Mouse (Mus musculus): ENCODE measurements around the gene Rln3. TPM values are rescaled to one million over a fixed set of nuclear protein-coding genes. Genes with fewer than 3 reads are reported as not detected.

The Rln3 gene
- polyA plus RNA-seq, 1 experiment = 0.36 TPM

DNA sequence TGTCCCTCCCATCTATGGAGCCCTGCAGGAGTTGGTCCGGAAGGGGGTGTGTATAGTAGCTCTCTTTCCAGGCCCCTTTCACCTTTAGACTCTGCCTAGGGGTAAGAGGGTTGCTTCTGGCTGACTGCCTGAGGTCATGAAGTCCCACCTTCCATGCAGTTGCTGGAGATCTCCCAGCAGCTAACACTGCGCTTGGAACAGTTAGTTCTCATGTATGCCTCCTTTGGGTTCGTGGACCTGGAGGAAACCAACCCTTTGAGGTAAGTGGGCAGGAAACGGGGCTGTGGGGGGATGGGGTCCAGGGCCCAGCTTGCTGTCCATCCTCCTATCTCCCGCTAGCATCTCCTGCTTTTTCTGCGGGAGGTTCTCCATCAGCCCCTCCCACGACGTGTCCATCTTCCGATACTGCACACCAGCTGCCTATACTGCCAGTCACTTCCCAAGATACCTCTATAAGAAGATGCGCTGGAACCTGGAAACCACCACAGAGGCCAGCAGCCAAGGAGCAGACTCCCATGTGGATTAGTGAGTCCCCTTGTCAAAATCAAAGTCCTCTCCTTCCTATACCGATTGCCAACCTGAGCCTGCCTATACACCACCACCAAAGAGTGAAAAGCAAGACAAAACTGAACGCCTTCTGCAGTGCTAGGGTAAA is 41.7 kb downstream of the Rln3 start:
- TF ChIP-seq POLR2A (IDR thresholded peaks at IDR 0.05; ENCODE audit: borderline replicate concordance, extremely low read depth, insufficient read depth, insufficient read length, poor library complexity, severe bottlenecking) (no peak), CTCF (IDR thresholded peaks at IDR 0.05; ENCODE audit: borderline replicate concordance, extremely low read depth, insufficient read depth, insufficient read length) (no peak)
- DNase-seq (ENCODE audit: low read depth) = no peak

DNA sequence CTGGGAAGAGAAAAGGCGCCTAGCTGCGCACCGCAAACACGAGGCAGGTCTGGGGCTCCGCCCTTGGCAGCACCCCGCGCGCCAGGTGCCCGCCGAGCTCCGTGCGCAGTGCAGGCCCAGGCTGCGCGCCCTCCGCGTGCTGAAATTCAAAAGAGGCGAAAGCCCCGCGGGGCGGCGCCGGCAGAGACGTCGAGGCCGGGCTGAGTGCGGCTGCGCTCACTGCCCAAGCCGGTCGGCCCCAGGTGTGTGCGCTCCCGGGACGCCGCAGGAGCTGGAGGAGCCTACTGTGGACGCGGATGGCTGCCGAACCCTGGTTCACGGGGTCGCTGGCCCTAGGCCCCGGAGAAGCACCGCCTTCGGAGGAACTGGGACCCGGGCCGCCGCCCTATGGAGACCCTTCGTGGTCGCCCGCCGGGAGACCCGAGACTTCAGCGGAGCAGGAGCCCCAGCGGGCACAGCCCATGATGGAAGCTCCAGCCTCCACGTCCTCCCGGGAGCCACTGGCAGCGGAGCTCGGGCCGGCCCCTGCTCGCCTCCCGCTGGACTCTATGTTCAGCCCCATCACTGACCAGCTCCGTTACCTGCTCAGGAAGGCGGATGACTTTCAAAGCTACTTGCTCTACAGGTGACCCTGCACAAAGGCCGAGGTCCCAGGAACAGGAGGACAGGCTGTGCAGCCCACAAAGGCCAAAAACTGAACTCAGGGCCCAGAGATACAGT is 43.4 kb downstream of the Rln3 start, which contains the start of gene 1700067K01Rik:
Gene 1700067K01Rik, plus strand, starts transcription at position 222 of the 720 bp plus-strand sequence.
- TF ChIP-seq POLR2A (IDR thresholded peaks at IDR 0.05; ENCODE audit: borderline replicate concordance, extremely low read depth, insufficient read depth, insufficient read length, poor library complexity, severe bottlenecking) (no peak), CTCF (IDR thresholded peaks at IDR 0.05; ENCODE audit: borderline replicate concordance, extremely low read depth, insufficient read depth, insufficient read length) (no peak)
- DNase-seq (ENCODE audit: low read depth) = no peak

DNA sequence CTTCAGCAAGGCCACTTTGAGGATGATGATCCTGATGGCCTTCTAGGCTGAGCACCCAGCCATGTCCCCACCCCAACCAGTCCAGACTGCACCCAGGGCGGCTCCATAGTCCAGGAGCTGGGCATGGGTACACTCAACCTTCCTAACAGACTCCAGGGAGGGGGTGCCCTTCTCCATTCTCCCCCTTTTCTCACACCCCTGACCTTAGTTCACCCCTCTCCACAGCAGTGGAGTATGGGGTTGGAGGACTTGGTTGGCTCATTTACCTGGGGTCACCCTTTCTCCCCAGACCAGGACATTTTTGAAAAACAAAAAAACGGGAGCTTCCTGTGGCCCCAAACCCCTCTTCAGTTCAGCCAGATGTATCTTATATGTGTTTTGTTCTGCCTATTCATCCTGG is 45.0 kb downstream of the Rln3 start:
- no peak for DNase-seq (ENCODE audit: low read depth)
- TF ChIP-seq POLR2A (IDR thresholded peaks at IDR 0.05; ENCODE audit: borderline replicate concordance, extremely low read depth, insufficient read depth, insufficient read length, poor library complexity, severe bottlenecking) (no peak), CTCF (IDR thresholded peaks at IDR 0.05; ENCODE audit: borderline replicate concordance, extremely low read depth, insufficient read depth, insufficient read length) (no peak)

DNA sequence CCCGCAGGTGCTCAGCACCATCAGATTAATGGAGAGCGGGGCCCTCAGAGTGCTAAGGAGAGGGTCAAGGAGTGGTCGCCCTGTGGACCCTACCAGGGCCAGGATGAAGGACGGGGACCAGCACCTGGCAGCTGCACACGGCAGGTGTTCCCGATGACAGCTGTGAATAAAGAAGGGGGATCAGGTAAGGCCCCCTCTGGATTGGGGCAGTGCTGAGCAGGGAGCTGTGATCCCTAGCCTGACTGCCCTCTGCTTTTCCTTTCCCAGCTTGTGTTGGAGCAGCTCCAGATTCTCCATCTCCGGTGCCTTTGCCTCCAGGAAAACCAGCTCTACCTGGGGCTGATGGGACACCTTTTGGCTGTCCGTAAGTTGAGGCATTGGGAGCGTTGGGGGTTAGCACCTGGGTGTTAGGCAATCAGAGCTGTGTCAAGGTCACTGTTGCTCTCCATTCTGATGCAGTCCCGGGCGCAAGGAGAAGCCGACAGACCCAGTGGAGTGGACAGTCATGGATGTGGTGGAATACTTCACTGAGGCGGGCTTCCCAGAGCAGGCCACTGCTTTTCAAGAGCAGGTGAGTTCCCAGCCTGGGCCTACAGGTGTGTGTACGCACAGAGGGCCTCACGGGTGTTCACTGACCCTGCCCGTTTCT is 45.6 kb downstream of the Rln3 start:
- TF ChIP-seq CTCF (IDR thresholded peaks at IDR 0.05; ENCODE audit: borderline replicate concordance, extremely low read depth, insufficient read depth, insufficient read length) (no peak), POLR2A (IDR thresholded peaks at IDR 0.05; ENCODE audit: borderline replicate concordance, extremely low read depth, insufficient read depth, insufficient read length, poor library complexity, severe bottlenecking) (no peak)
- DNase-seq (ENCODE audit: low read depth) = no peak

DNA sequence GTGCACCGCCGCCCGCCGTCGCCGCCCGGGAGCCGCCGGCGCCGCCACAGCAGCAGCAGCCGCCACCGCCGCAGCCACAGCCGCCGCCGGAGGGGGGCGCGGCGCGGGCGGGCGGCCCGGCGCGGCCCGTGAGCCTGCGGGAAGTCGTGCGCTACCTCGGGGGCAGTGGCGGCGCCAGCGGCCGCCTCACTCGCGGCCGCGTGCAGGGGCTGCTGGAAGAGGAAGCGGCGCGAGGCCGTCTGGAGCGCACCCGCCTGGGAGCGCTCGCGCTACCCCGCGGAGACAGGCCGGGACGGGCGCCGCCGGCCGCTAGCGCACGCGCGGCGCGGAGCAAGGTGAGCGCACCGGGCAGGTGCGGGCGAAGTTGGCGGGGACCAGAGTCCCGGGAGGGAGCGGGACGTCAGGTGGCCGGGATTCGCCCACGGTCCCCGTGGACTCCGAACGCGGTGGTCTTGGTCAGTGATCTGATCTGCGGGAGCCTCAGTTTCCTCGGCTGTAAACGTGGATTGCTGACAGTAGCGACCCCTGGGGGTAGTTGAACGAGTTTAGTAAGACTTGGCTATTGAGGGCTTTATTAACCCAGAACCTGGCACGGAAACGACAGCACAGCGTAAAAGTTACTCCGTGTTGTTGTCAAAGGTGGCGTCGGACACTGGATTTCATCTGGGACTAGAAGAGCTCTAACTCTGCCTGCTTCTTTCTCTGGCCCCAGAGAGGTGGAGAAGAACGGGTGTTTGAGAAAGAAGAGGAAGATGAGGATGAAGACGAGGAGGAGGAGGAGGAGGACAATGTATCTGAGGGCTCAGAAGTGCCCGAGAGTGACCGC is 46.4 kb downstream of the Rln3 start:
- TF ChIP-seq CTCF (IDR thresholded peaks at IDR 0.05; ENCODE audit: borderline replicate concordance, extremely low read depth, insufficient read depth, insufficient read length) = peak; percentile 63; the same call in 1 of the 2 replicates
- no peak for TF ChIP-seq POLR2A (IDR thresholded peaks at IDR 0.05; ENCODE audit: borderline replicate concordance, extremely low read depth, insufficient read depth, insufficient read length, poor library complexity, severe bottlenecking)
- DNase-seq (ENCODE audit: low read depth) = peak; percentile 88

DNA sequence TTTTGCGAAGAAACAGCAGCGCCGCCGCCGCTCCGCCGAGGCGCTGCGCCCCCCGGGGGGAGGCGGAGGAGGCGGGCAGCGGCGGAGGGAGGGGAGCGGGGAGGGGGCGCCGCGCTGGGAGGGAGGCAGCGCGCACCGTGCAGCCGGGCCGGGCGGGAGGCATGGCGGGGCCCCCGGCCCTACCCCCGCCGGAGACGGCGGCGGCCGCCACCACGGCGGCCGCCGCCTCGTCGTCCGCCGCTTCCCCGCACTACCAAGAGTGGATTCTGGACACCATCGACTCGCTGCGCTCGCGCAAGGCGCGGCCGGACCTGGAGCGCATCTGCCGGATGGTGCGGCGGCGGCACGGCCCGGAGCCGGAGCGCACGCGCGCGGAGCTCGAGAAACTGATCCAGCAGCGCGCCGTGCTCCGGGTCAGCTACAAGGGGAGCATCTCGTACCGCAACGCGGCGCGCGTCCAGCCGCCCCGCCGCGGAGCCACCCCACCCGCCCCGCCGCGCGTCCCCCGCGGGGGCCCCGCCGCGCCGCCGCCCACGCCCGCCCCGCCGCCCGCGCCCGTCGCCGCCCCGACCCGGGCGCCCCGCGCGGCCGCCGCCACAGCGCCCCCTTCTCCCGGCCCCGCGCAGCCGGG is 47.2 kb downstream of the Rln3 start, which contains the start of gene Samd1:
Gene Samd1, plus strand, starts transcription at position 162 of the 631 bp plus-strand sequence.
- TF ChIP-seq CTCF (IDR thresholded peaks at IDR 0.05; ENCODE audit: borderline replicate concordance, extremely low read depth, insufficient read depth, insufficient read length) (no peak), POLR2A (IDR thresholded peaks at IDR 0.05; ENCODE audit: borderline replicate concordance, extremely low read depth, insufficient read depth, insufficient read length, poor library complexity, severe bottlenecking) (no peak)
- peak; percentile 74 for DNase-seq (ENCODE audit: low read depth)

DNA sequence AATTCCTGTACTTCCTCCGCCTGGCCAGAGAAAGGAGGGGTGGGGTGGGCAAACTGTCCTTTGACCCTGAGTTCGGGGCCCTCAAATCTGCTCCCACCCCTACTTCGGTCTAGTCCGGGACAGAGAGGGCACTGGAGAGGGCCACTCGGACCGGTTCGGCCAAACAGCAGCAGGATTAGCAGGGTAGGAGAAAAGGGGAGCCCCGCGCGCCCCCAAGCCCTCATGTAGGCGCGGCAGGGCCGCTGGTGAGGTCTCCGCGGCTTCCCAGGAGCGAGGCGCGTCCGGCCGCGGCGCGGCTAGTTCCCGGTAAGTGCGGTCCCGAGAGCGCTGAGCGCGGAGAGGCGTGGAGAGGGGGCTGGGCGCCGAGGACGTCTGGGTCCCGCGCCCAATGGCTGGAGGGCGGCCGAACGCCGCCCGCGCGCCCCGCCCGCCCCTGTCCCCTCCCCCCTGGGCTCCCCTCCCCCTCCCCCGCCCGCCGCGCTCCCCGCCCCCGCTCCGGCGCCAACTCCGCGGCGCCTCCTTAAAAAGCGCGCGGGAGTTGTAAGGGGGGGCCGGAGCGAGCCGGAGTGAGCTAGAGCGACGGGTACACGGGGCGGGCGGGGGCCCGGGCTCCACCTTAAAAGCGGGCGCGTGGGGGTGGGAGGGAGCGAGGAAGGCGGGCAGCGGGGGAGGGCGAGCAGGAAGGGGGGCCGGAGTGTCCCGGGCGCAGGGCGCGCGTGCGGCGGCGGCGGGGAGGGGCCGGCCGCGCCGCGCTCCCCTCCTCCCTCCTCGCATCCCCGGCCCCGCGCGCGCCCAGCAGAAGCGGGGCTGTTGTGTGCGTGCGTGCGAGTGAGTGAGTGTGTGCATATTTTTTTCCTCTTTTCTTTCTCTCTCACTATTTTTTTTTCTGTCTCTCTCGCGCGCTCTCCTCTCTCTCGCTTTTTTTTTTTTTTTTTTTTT is 48.0 kb downstream of the Rln3 start:
- DNase-seq (ENCODE audit: low read depth) = peak; percentile 94
- no peak for TF ChIP-seq CTCF (IDR thresholded peaks at IDR 0.05; ENCODE audit: borderline replicate concordance, extremely low read depth, insufficient read depth, insufficient read length)
- peak; percentile 37; the same call in 1 of the 2 replicates for TF ChIP-seq POLR2A (IDR thresholded peaks at IDR 0.05; ENCODE audit: borderline replicate concordance, extremely low read depth, insufficient read depth, insufficient read length, poor library complexity, severe bottlenecking)

DNA sequence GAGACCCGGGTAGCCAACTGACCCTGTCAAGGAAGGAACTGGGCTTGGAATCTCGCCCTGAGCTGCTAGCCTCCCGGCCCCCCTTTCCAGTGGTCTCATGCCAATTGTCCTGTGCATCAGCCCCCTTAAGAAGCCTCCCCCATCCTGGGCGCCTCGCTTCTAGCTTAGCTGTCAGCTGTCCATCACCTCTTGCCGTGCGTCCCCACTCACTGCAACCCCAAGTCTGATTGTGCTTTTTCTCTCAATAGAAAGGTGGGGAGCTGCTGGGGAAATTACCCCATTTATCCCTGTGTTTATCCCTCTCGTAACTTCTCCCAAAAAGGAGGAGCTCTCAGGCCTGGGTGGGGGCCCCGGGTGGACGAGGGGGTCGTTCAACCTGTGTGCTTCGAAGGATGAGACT is 48.8 kb downstream of the Rln3 start:
- TF ChIP-seq POLR2A (IDR thresholded peaks at IDR 0.05; ENCODE audit: borderline replicate concordance, extremely low read depth, insufficient read depth, insufficient read length, poor library complexity, severe bottlenecking) (no peak), CTCF (IDR thresholded peaks at IDR 0.05; ENCODE audit: borderline replicate concordance, extremely low read depth, insufficient read depth, insufficient read length) (no peak)
- peak; percentile 14 for DNase-seq (ENCODE audit: low read depth)

DNA sequence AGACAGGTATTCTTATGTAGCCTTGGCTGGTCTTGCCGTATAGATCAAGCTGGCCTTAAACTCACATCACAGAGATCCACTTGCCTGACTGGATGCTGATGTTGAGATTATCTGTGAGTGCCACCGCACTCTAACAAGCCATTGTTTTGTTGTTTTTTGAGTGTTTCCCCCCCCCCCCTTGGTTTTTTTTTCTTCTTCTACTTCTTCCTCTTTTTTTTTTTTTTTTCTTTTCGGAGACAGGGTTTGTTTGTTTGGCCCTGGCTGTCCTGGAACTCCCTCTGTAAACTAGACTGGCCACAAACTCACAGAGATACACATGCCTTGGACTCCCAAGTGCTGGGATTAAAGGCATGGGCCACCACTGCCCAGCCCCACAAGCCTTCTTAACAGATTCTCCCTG is 50.8 kb downstream of the Rln3 start:
- no peak for TF ChIP-seq POLR2A (IDR thresholded peaks at IDR 0.05; ENCODE audit: borderline replicate concordance, extremely low read depth, insufficient read depth, insufficient read length, poor library complexity, severe bottlenecking)
- no peak for TF ChIP-seq CTCF (IDR thresholded peaks at IDR 0.05; ENCODE audit: borderline replicate concordance, extremely low read depth, insufficient read depth, insufficient read length)
- no peak for DNase-seq (ENCODE audit: low read depth)

Other genes starting within 250 kb of the Rln3 start
- 237 and 327 TPM in 2 replicates for gene Adgrl1, start 144.9 kb downstream of the Rln3 start, polyA plus RNA-seq (2012; rRNA removed)
- gene Gm10644, start 89.8 kb downstream of the Rln3 start, polyA plus RNA-seq (2012; rRNA removed) = 0.62 and 0.77 TPM in 2 replicates
- 20.3 and 31.9 TPM in 2 replicates for gene Asf1b, start 89.5 kb downstream of the Rln3 start, polyA plus RNA-seq (2012; rRNA removed)
- gene Prkaca, start 72.0 kb downstream of the Rln3 start, polyA plus RNA-seq (2012; rRNA removed) = 121 and 143 TPM in 2 replicates
- 87.5 and 93.8 TPM in 2 replicates for gene Samd1, start 47.3 kb downstream of the Rln3 start, polyA plus RNA-seq (2012; rRNA removed)
- 0.27 and 0.37 TPM in 2 replicates for gene 1700067K01Rik, start 43.5 kb downstream of the Rln3 start, polyA plus RNA-seq (2012; rRNA removed)
- 0.07 and 0.35 TPM in 2 replicates for gene 2210011C24Rik, start 32.8 kb downstream of the Rln3 start, polyA plus RNA-seq (2012; rRNA removed)
- 1.3 and 3.7 TPM in 2 replicates for gene Palm3, start 23.5 kb downstream of the Rln3 start, polyA plus RNA-seq (2012; rRNA removed)
- 0.48 and 0.50 TPM in 2 replicates for gene Il27ra, start 2.4 kb downstream of the Rln3 start, polyA plus RNA-seq (2012; rRNA removed)
- gene Gm10643, start 20.1 kb upstream of the Rln3 start, polyA plus RNA-seq (2012; rRNA removed) = 2.0 and 2.9 TPM in 2 replicates
- 34.1 and 41.7 TPM in 2 replicates for gene Rfx1, start 21.8 kb upstream of the Rln3 start, polyA plus RNA-seq (2012; rRNA removed)
- gene Dcaf15, start 59.8 kb upstream of the Rln3 start, polyA plus RNA-seq (2012; rRNA removed) = 109 and 153 TPM in 2 replicates
- 0.10 and 0.31 TPM in 2 replicates for gene Podnl1, start 81.0 kb upstream of the Rln3 start, polyA plus RNA-seq (2012; rRNA removed)
- gene Cc2d1a, start 102.9 kb upstream of the Rln3 start, polyA plus RNA-seq (2012; rRNA removed) = 44.9 and 47.9 TPM in 2 replicates
- gene 4930432K21Rik, start 103.0 kb upstream of the Rln3 start, polyA plus RNA-seq (2012; rRNA removed) = 2.1 and 2.7 TPM in 2 replicates
- 5.3 and 7.5 TPM in 2 replicates for gene Nanos3, start 140.2 kb upstream of the Rln3 start, polyA plus RNA-seq (2012; rRNA removed)
- 63.1 and 67.1 TPM in 2 replicates for gene Zswim4, start 192.1 kb upstream of the Rln3 start, polyA plus RNA-seq (2012; rRNA removed)
- gene D8Ertd738e, start 204.7 kb upstream of the Rln3 start, polyA plus RNA-seq (2012; rRNA removed) = 165 and 185 TPM in 2 replicates
- 37.4 and 62.2 TPM in 2 replicates for gene Mri1, start 212.3 kb upstream of the Rln3 start, polyA plus RNA-seq (2012; rRNA removed)
- gene Ccdc130, start 225.4 kb upstream of the Rln3 start, polyA plus RNA-seq (2012; rRNA removed) = 35.0 and 40.6 TPM in 2 replicates